Mouse (Mus musculus) limb, embryonic 14.5 days (tissue): ENCODE measurements around the gene Gart. TPM values are rescaled to one million over a fixed set of nuclear protein-coding genes. Genes with fewer than 3 reads are reported as not detected.

Source experiments
- ATAC-seq: fragments of 200-750 bp; cut with Nextera tagmentation; 2 replicates; pipeline ENCODE4 v1.8.0; 2017; ENCODE audit warnings: low read depth, moderate number of reproducible peaks, moderate TSS enrichment; ENCODE audit not compliant: low FRiP score
- DNase-seq: peaks from one replicate; pipeline ENCODE4 v3.0.0-alpha.2; 2015; ENCODE audit warnings: low spot score
- H3K27ac ChIP-seq: fragments of 300-500 bp; sonication (generic); replicated peaks from 2 replicates; pipeline ENCODE4 v1.5.1; 2014; ENCODE audit warnings: low read depth, mild to moderate bottlenecking, low read length, moderate library complexity, mixed read lengths
- H3K27me3 ChIP-seq: fragments of 300-500 bp; sonication (generic); 2 replicates; pipeline ENCODE4 v1.6.1; 2014; ENCODE audit warnings: low read length, mixed read lengths; ENCODE audit not compliant: control insufficient read depth, insufficient read depth
- H3K36me3 ChIP-seq: fragments of 300-500 bp; sonication (generic); 2 replicates; pipeline ENCODE4 v1.6.1; 2014; ENCODE audit warnings: mild to moderate bottlenecking, low read length, moderate library complexity, mixed read lengths; ENCODE audit not compliant: control insufficient read depth, insufficient read depth
- H3K4me1 ChIP-seq: fragments of 300-500 bp; sonication (generic); 2 replicates; pipeline ENCODE4 v1.6.1; 2014; ENCODE audit warnings: antibody characterized with exemption, low read length, mixed read lengths; ENCODE audit not compliant: control insufficient read depth, insufficient read depth
- H3K4me2 ChIP-seq: fragments of 300-500 bp; sonication (generic); replicated peaks from 2 replicates; pipeline ENCODE4 v1.6.1; 2014; ENCODE audit warnings: low read depth, mild to moderate bottlenecking, low read length, moderate library complexity; ENCODE audit not compliant: severe bottlenecking
- H3K4me3 ChIP-seq: fragments of 300-500 bp; sonication (generic); replicated peaks from 2 replicates; pipeline ENCODE4 v1.5.1; 2014; ENCODE audit warnings: low read length
- H3K9ac ChIP-seq: fragments of 300-500 bp; sonication (generic); 2 replicates; pipeline ENCODE4 v1.6.1; 2014; ENCODE audit warnings: mild to moderate bottlenecking, low read depth, low read length, moderate library complexity; ENCODE audit not compliant: severe bottlenecking
- H3K9me3 ChIP-seq: fragments of 300-500 bp; sonication (generic); 2 replicates; pipeline ENCODE4 v1.6.1; 2016; ENCODE audit warnings: low read length; ENCODE audit not compliant: control insufficient read depth
- POLR2A ChIP-seq: fragments of 200-500 bp; IDR thresholded peaks from 2 replicates; pipeline ENCODE4 v1.8.0; 2012; ENCODE audit warnings: inconsistent platforms, mild to moderate bottlenecking, moderate library complexity, borderline replicate concordance; ENCODE audit not compliant: insufficient read depth, insufficient read length; ENCODE audit errors: extremely low read depth
- WGBS: fragments of 180-500 bp; shearing (Covaris S2); extraction: QIAGEN DNeasy Blood & Tissue Kit; methylation state at CpG from one replicate; pipeline ENCODE4 v1.1.7; 2014; 5-methylcytosine and 5-hydroxymethylcytosine counted together
- polyA plus RNA-seq, 2 experiments: library from polyadenylated mRNA; depleted of rRNA in 1 of 2; stranded (reverse) in 1 of 2; unstranded in 1 of 2; fragments of >200 nt; fragmentation: Nextera tagmentation in 1 of 2; extraction: Ambion mirVana in 1 of 2; gene quantifications; 2 replicates each; pipeline versions ENCODE4 v1.2.1 to v1.2.3; 2012 to 2014

The Gart gene
- polyA plus RNA-seq, 2 experiments, result 64.5 to 89.6 TPM

GRCm38 (mm10) chr16:91620991-91621390, 25.8 kb downstream of the Gart start:
- Histone ChIP-seq H3K36me3 (peaks cover 56% of the 10 kb centered on the region), H3K9ac (no peak overlapping the region), H3K27me3 (no peaks in the 10 kb centered on the region), H3K27ac (no peak overlapping the region), H3K4me1 (no peaks in the 10 kb centered on the region), H3K4me2 (no peak overlapping the region), H3K9me3 (no peaks in the 10 kb centered on the region), H3K4me3 (no peak overlapping the region)
- no peak for TF ChIP-seq POLR2A
- ATAC-seq, result no peak
- WGBS, result 92% methylated on average over 11 of the region's 11 CpGs
- DNase-seq, result no peak

- Histone ChIP-seq H3K27me3 (no peaks in the 10 kb centered on the region), H3K4me1 (no peaks in the 10 kb centered on the region), H3K9ac (no peak overlapping the region), H3K4me2 (no peak overlapping the region), H3K27ac (no peak overlapping the region), H3K4me3 (no peak overlapping the region), H3K36me3 (peaks cover 49% of the 10 kb centered on the region), H3K9me3 (no peaks in the 10 kb centered on the region)
- DNase-seq (no peak), ATAC-seq (no peak)
- no peak for TF ChIP-seq POLR2A
- 92% methylated on average over 5 of the region's 5 CpGs for WGBS
Observed at GRCm38 (mm10) chr16:91620185-91620584, 26.6 kb downstream of the Gart start.

GRCm38 (mm10) chr16:91618511-91619501, 27.9 kb downstream of the Gart start, which contains the start of gene Dnajc28:
Dnajc28 (minus strand) TSS chr16:91619026.
- peak; percentile 90 for ATAC-seq
- DNase-seq, result peak; percentile 74
- no peak within 1 kb of the TSS for H3K27ac ChIP-seq

GRCm38 (mm10) chr16:91614552-91614951, 32.2 kb downstream of the Gart start:
- TF ChIP-seq POLR2A, result no peak
- DNase-seq (no peak), ATAC-seq (no peak)
- no peak overlapping the region for H3K4me3 ChIP-seq
- no peak overlapping the region for H3K9ac ChIP-seq
- no peaks in the 10 kb centered on the region for H3K36me3 ChIP-seq
- no peaks in the 10 kb centered on the region for H3K9me3 ChIP-seq
- no peaks in the 10 kb centered on the region for H3K27me3 ChIP-seq
- WGBS, result 82% methylated on average over 6 of the region's 6 CpGs
- H3K27ac ChIP-seq, result no peak overlapping the region
- H3K4me2 ChIP-seq, result no peak overlapping the region
- H3K4me1 ChIP-seq, result no peaks in the 10 kb centered on the region

More at GRCm38 (mm10) chr16:91618511-91619501, 27.9 kb downstream of the Gart start, which contains the start of gene Dnajc28:
- H3K36me3 ChIP-seq, result peaks cover 38% of the 10 kb centered on the region
- peak within 1 kb of the TSS; percentile 74 for H3K4me2 ChIP-seq
- 9% methylated on average over 39 of the region's 39 CpGs for WGBS
- peak within 1 kb of the TSS; percentile 59 for H3K4me3 ChIP-seq
- no peaks in the 10 kb centered on the region for H3K27me3 ChIP-seq
- no peaks in the 10 kb centered on the region for H3K9me3 ChIP-seq
- no peak for TF ChIP-seq POLR2A
- peak within 1 kb of the TSS; percentile 62 for H3K9ac ChIP-seq
- no peaks in the 10 kb centered on the region for H3K4me1 ChIP-seq

GRCm38 (mm10) chr16:91612525-91612924, 34.2 kb downstream of the Gart start:
- Histone ChIP-seq H3K4me2 (no peak overlapping the region), H3K36me3 (no peaks in the 10 kb centered on the region), H3K27ac (no peak overlapping the region), H3K9ac (no peak overlapping the region), H3K9me3 (no peaks in the 10 kb centered on the region), H3K4me3 (no peak overlapping the region), H3K27me3 (no peaks in the 10 kb centered on the region), H3K4me1 (no peaks in the 10 kb centered on the region)
- 70% methylated on average over 5 of the region's 5 CpGs for WGBS
- no peak for TF ChIP-seq POLR2A
- no peak for DNase-seq
- no peak for ATAC-seq
